In genomic region chr7:116244302-116245165, GRCm38 (mm10) we compare ENCODE assay signal across 14 mouse cellular contexts.
A peak's percentile ranks its signal among the peaks of the same experiment; 100 is the strongest.
DNase-seq lines count a peak whose midpoint lies in the region; ATAC-seq and TF ChIP-seq lines count a peak whose summit lies in the region.
"Had no signal": no experiment of that assay in that cellular context is flagged by ENCODE, and none has a peak within 500 bp of the region (broad histone marks: within the 10 kb centered on the region; RNA-seq: fewer than 3 reads in every experiment).

No protein-coding gene starts in this region.

- H3K9ac ChIP-seq in hindbrain, embryonic 11.5 days (ENCODE audit: low read depth, low read length) = no peak overlapping the region
- H3K9ac ChIP-seq in hindbrain, embryonic 13.5 days = no peak overlapping the region
- no peak overlapping the region for H3K9ac ChIP-seq in midbrain, embryonic 14.5 days (replicated peaks; ENCODE audit: low read length)
- H3K9ac ChIP-seq in midbrain, embryonic 16.5 days (ENCODE audit: low read depth, low read length) = no peak overlapping the region

- TF ChIP-seq POLR2A in small intestine, adult 2 months (IDR thresholded peaks at IDR 0.05; ENCODE audit: low read depth, low read length) = no peak

- no peaks in the 10 kb centered on the region for H3K27me3 ChIP-seq in hindbrain, embryonic 11.5 days (ENCODE audit: control insufficient read depth, insufficient read depth, low read length)
- H3K27me3 ChIP-seq in hindbrain, embryonic 13.5 days = no peaks in the 10 kb centered on the region
- no peaks in the 10 kb centered on the region for H3K27me3 ChIP-seq in midbrain, embryonic 14.5 days (ENCODE audit: control insufficient read depth, insufficient read depth, low read length)
- no peaks in the 10 kb centered on the region for H3K27me3 ChIP-seq in midbrain, embryonic 16.5 days (ENCODE audit: control insufficient read depth, insufficient read depth, low read depth, low read length)
- H3K27me3 ChIP-seq in small intestine, adult 2 months (ENCODE audit: control insufficient read depth, insufficient read depth, low read length) = no peaks in the 10 kb centered on the region

- ATAC-seq in hindbrain, embryonic 11.5 days (ENCODE audit: low FRiP score) = no peak
- no peak for ATAC-seq in hindbrain, embryonic 13.5 days (ENCODE audit: low FRiP score)
- ATAC-seq in midbrain, embryonic 14.5 days (ENCODE audit: low FRiP score, low TSS enrichment) = no peak
- no peak for ATAC-seq in midbrain, embryonic 16.5 days

- no peaks in the 10 kb centered on the region; the same call in 1 of the 2 replicates for H3K4me1 ChIP-seq in hindbrain, embryonic 11.5 days (replicated peaks; ENCODE audit: control insufficient read depth, insufficient read depth, low read length)
- H3K4me1 ChIP-seq in hindbrain, embryonic 13.5 days (replicated peaks) = peaks cover 27% of the 10 kb centered on the region
- H3K4me1 ChIP-seq in midbrain, embryonic 14.5 days (ENCODE audit: control insufficient read depth, insufficient read depth, low read length) = peaks cover 13% of the 10 kb centered on the region
- H3K4me1 ChIP-seq in midbrain, embryonic 16.5 days (ENCODE audit: control insufficient read depth, insufficient read depth, low read length) = peaks cover 14% of the 10 kb centered on the region
- H3K4me1 ChIP-seq in small intestine, adult 2 months (ENCODE audit: control insufficient read depth, insufficient read depth, insufficient read length, low read length) = peaks cover 2% of the 10 kb centered on the region

- no peaks in the 10 kb centered on the region for H3K36me3 ChIP-seq in hindbrain, embryonic 11.5 days (ENCODE audit: control insufficient read depth, insufficient read depth, low read length)
- no peaks in the 10 kb centered on the region for H3K36me3 ChIP-seq in hindbrain, embryonic 13.5 days
- no peaks in the 10 kb centered on the region for H3K36me3 ChIP-seq in midbrain, embryonic 14.5 days (ENCODE audit: control insufficient read depth, insufficient read depth, low read length)
- no peaks in the 10 kb centered on the region for H3K36me3 ChIP-seq in midbrain, embryonic 16.5 days (ENCODE audit: control insufficient read depth, insufficient read depth, low read length)
- no peaks in the 10 kb centered on the region for H3K36me3 ChIP-seq in small intestine, adult 2 months (ENCODE audit: control insufficient read depth, insufficient read depth, low read length)

- no peaks in the 10 kb centered on the region for H3K9me3 ChIP-seq in hindbrain, embryonic 11.5 days (ENCODE audit: control insufficient read depth, low read length)
- no peaks in the 10 kb centered on the region for H3K9me3 ChIP-seq in hindbrain, embryonic 13.5 days
- H3K9me3 ChIP-seq in midbrain, embryonic 14.5 days (ENCODE audit: control insufficient read depth, low read length) = no peaks in the 10 kb centered on the region
- H3K9me3 ChIP-seq in midbrain, embryonic 16.5 days (replicated peaks; ENCODE audit: control insufficient read depth, low read length, poor library complexity, severe bottlenecking) = no peaks in the 10 kb centered on the region
- H3K9me3 ChIP-seq: megakaryocyte, embryonic 14.5 days had no signal

- peak; percentile 12 for DNase-seq in adrenal gland, postnatal 14 days
- no peak for DNase-seq in adrenal gland, postnatal 10 days
- DNase-seq in hindbrain, embryonic 11.5 days (ENCODE audit: low spot score) = peak; percentile 30
- DNase-seq in midbrain, embryonic 14.5 days = peak; percentile 46
- no peak for DNase-seq in gastrocnemius, adult 18-20 months (ENCODE audit: low spot score)
- DNase-seq: B cell, adult 2 months; cerebellum, adult 18-20 months; gastrocnemius, postnatal 14 days; kidney, postnatal 10 days had no signal

- H3K27ac ChIP-seq in hindbrain, embryonic 11.5 days (ENCODE audit: low read depth, low read length) = 0 out of 2 replicates have a peak overlapping the region, but pooled peaks have one; percentile 12
- no peak overlapping the region for H3K27ac ChIP-seq in hindbrain, embryonic 13.5 days
- H3K27ac ChIP-seq in midbrain, embryonic 14.5 days (replicated peaks; ENCODE audit: low read depth, low read length) = no peak overlapping the region
- no peak overlapping the region for H3K27ac ChIP-seq in midbrain, embryonic 16.5 days (ENCODE audit: low read length)
- H3K27ac ChIP-seq in small intestine, adult 2 months (ENCODE audit: insufficient read depth, low read depth, low read length) = no peak overlapping the region

- 27% methylated on average over 7 of the region's 7 CpGs for WGBS in hindbrain, embryonic 11.5 days
- 27% methylated on average over 7 of the region's 7 CpGs for WGBS in hindbrain, embryonic 13.5 days
- 57% methylated on average over 7 of the region's 7 CpGs for WGBS in midbrain, embryonic 14.5 days
- WGBS in midbrain, embryonic 16.5 days = 71% methylated on average over 7 of the region's 7 CpGs
- WGBS in small intestine, adult 2 months = 84% methylated on average over 7 of the region's 7 CpGs

- no peak overlapping the region for H3K4me2 ChIP-seq in hindbrain, embryonic 11.5 days (replicated peaks; ENCODE audit: low read depth, low read length)
- no peak overlapping the region for H3K4me2 ChIP-seq in hindbrain, embryonic 13.5 days
- H3K4me2 ChIP-seq in midbrain, embryonic 14.5 days (ENCODE audit: low read length) = no peak overlapping the region
- H3K4me2 ChIP-seq in midbrain, embryonic 16.5 days (ENCODE audit: low read length) = no peak overlapping the region

- peak; percentile 13; the same call in 1 of the 2 replicates for TF ChIP-seq CTCF in small intestine, adult 2 months (IDR thresholded peaks at IDR 0.05; ENCODE audit: extremely low read depth, insufficient read length, insufficient replicate concordance, low read depth, low read length)

- no peak overlapping the region for H3K4me3 ChIP-seq in hindbrain, embryonic 11.5 days (ENCODE audit: low read depth, low read length)
- no peak overlapping the region for H3K4me3 ChIP-seq in hindbrain, embryonic 13.5 days
- no peak overlapping the region for H3K4me3 ChIP-seq in midbrain, embryonic 14.5 days (replicated peaks; ENCODE audit: low read depth, low read length)
- H3K4me3 ChIP-seq in midbrain, embryonic 16.5 days (ENCODE audit: low read depth, low read length) = no peak overlapping the region
- H3K4me3 ChIP-seq in small intestine, adult 2 months (ENCODE audit: low read depth, low read length) = no peak overlapping the region
- H3K4me3 ChIP-seq: erythroblast, embryonic 14.5 days; megakaryocyte, embryonic 14.5 days had no signal

Comparison
In these comparisons a context has a peak if more than half of its experiments do, and no peak if none do; other contexts are left out.
1. DNase-seq: peak in adrenal gland, postnatal 14 days (single experiment), hindbrain, embryonic 11.5 days (single experiment) and midbrain, embryonic 14.5 days (single experiment); none in adrenal gland, postnatal 10 days (single experiment) and gastrocnemius, adult 18-20 months (single experiment).